Mouse (Mus musculus): ENCODE results near the gene Efna5. TPM values are rescaled to one million over a fixed set of nuclear protein-coding genes. Genes with fewer than 3 reads are reported as not detected.

Efna5 gene
- total RNA-seq, 1 experiment from 2014 or later = not detected

GRCm38 (mm10) chr17:62574499-62575265, 306.4 kb downstream of the Efna5 start:
- ATAC-seq (replicated peaks in 1 of 2; ENCODE audit: insufficient read depth in 1 of 2, low FRiP score in 2 of 2, low TSS enrichment in 1 of 2, low read depth in 1 of 2, poor library complexity in 2 of 2, severe bottlenecking in 2 of 2) = 0 out of 4 replicates have a peak, but pooled peaks of 1 of the 2 experiments have one; percentile 22

- no peak for ATAC-seq (replicated peaks in 1 of 2; ENCODE audit: insufficient read depth in 1 of 2, low FRiP score in 2 of 2, low TSS enrichment in 1 of 2, low read depth in 1 of 2, poor library complexity in 2 of 2, severe bottlenecking in 2 of 2)
Observed at GRCm38 (mm10) chr17:62570101-62570500, 311.0 kb downstream of the Efna5 start.

GRCm38 (mm10) chr17:62568019-62568418, 313.1 kb downstream of the Efna5 start:
- ATAC-seq (replicated peaks in 1 of 2; ENCODE audit: insufficient read depth in 1 of 2, low FRiP score in 2 of 2, low TSS enrichment in 1 of 2, low read depth in 1 of 2, poor library complexity in 2 of 2, severe bottlenecking in 2 of 2) = no peak

GRCm38 (mm10) chr17:62565632-62566031, 315.5 kb downstream of the Efna5 start:
- no peak for ATAC-seq (replicated peaks in 1 of 2; ENCODE audit: insufficient read depth in 1 of 2, low FRiP score in 2 of 2, low TSS enrichment in 1 of 2, low read depth in 1 of 2, poor library complexity in 2 of 2, severe bottlenecking in 2 of 2)

- ATAC-seq (replicated peaks in 1 of 2; ENCODE audit: insufficient read depth in 1 of 2, low FRiP score in 2 of 2, low TSS enrichment in 1 of 2, low read depth in 1 of 2, poor library complexity in 2 of 2, severe bottlenecking in 2 of 2) = no peak
Observed at GRCm38 (mm10) chr17:62562439-62562838, 318.7 kb downstream of the Efna5 start.

GRCm38 (mm10) chr17:62557215-62557614, 323.9 kb downstream of the Efna5 start:
- no peak for ATAC-seq (replicated peaks in 1 of 2; ENCODE audit: insufficient read depth in 1 of 2, low FRiP score in 2 of 2, low TSS enrichment in 1 of 2, low read depth in 1 of 2, poor library complexity in 2 of 2, severe bottlenecking in 2 of 2)
